Mouse (Mus musculus) G1E (cell line): ENCODE measurements around the gene Wars2. TPM values are rescaled to one million over a fixed set of nuclear protein-coding genes. Genes with fewer than 3 reads are reported as not detected.

Source experiments
- ATAC-seq: 2 replicates; pipeline ENCODE4 v1.8.0; 2016; ENCODE audit warnings: mild to moderate bottlenecking; ENCODE audit not compliant: insufficient number of reproducible peaks, poor library complexity, low FRiP score, severe bottlenecking; ENCODE audit errors: extremely low read depth
- DNase-seq: peaks from one replicate; pipeline ENCODE4 v3.0.0; 2012; ENCODE audit warnings: low spot score
- H3K27me3 ChIP-seq: 2 replicates; pipeline ENCODE4 v1.6.1; 2012; ENCODE audit warnings: mild to moderate bottlenecking, low read length, inconsistent platforms; ENCODE audit not compliant: insufficient read depth
- H3K36me3 ChIP-seq: replicated peaks from 2 replicates; pipeline ENCODE3; 2012; ENCODE audit warnings: mild to moderate bottlenecking, inconsistent platforms
- H3K4me1 ChIP-seq: 2 replicates; pipeline ENCODE4 v1.6.1; 2012; ENCODE audit warnings: low read depth, low read length, inconsistent platforms, mixed read lengths; ENCODE audit not compliant: insufficient read depth
- H3K4me3 ChIP-seq: 2 replicates; pipeline ENCODE4 v1.5.1; 2012; ENCODE audit warnings: low read depth, mild to moderate bottlenecking, inconsistent platforms, low read length, moderate library complexity, mixed read lengths
- H3K9me3 ChIP-seq: replicated peaks from 2 replicates; pipeline ENCODE4 v1.6.1; 2012; ENCODE audit warnings: inconsistent platforms
- CTCF ChIP-seq: IDR thresholded peaks from 2 replicates; pipeline ENCODE4 v1.5.1; 2012; ENCODE audit warnings: low read depth, low read length, inconsistent platforms, mixed read lengths
- GATA1 ChIP-seq: IDR thresholded peaks from 2 replicates; pipeline ENCODE4 v1.6.1; 2012; ENCODE audit warnings: borderline replicate concordance, low read length, inconsistent platforms, mixed read lengths
- GATA2 ChIP-seq: IDR thresholded peaks from 2 replicates; pipeline ENCODE4 v1.6.1; 2012; ENCODE audit warnings: low read depth, low read length, inconsistent platforms, borderline replicate concordance
- POLR2AphosphoS5 ChIP-seq: IDR thresholded peaks from 2 replicates; pipeline ENCODE4 v1.6.1; 2012; ENCODE audit warnings: low read depth, low read length, inconsistent platforms; ENCODE audit not compliant: insufficient replicate concordance
- TAL1 ChIP-seq: conservative IDR thresholded peaks from 2 replicates; pipeline ENCODE4 v1.6.1; 2012; ENCODE audit warnings: low read depth, low read length, inconsistent platforms, mixed read lengths
- polyA plus RNA-seq: library from polyadenylated mRNA; stranded (reverse); fragments of >175 nt; gene quantifications from 2 replicates; pipeline ENCODE4 v1.2.3, GENCODE M21; 2012
- total RNA-seq, 2 experiments: library from RNA; stranded (forward) in 1 of 2; stranded (reverse) in 1 of 2; fragments of 200-1000 nt in 1 of 2; fragments of >200 nt in 1 of 2; fragmentation: Nextera tagmentation in 1 of 2; gene quantifications; 2 replicates each; pipeline ENCODE4 v1.2.3; 2014 to 2017

The Wars2 gene
- total and polyA plus RNA-seq, 3 experiments, result 0.62 to 12.0 (median 7.4) TPM

- DNase-seq (no peak), ATAC-seq (no peak)
- Histone ChIP-seq H3K4me3 (no peak overlapping the region), H3K36me3 (peaks cover 47% of the 10 kb centered on the region), H3K9me3 (no peaks in the 10 kb centered on the region), H3K4me1 (no peaks in the 10 kb centered on the region), H3K27me3 (no peaks in the 10 kb centered on the region)
- TF ChIP-seq GATA2 (no peak), POLR2AphosphoS5 (no peak), CTCF (no peak), TAL1 (no peak), GATA1 (no peak)
These were observed 70.3 kb downstream of the Wars2 start for GRCm38 (mm10) chr3:99211105-99211698.

GRCm38 (mm10) chr3:99227807-99228206 is 86.9 kb downstream of the Wars2 start:
- Histone ChIP-seq H3K27me3 (no peaks in the 10 kb centered on the region), H3K36me3 (no peaks in the 10 kb centered on the region), H3K4me1 (no peaks in the 10 kb centered on the region), H3K9me3 (no peaks in the 10 kb centered on the region), H3K4me3 (no peak overlapping the region)
- no peak for DNase-seq
- TF ChIP-seq TAL1, result no peak
- no peak for TF ChIP-seq GATA1
- TF ChIP-seq POLR2AphosphoS5, result no peak
- no peak for TF ChIP-seq CTCF
- no peak for TF ChIP-seq GATA2
- ATAC-seq, result no peak

GRCm38 (mm10) chr3:99233393-99234318 is 92.8 kb downstream of the Wars2 start:
- H3K36me3 ChIP-seq, result no peaks in the 10 kb centered on the region
- peaks cover 7% of the 10 kb centered on the region for H3K9me3 ChIP-seq
- DNase-seq (no peak), ATAC-seq (no peak)
- no peak overlapping the region for H3K4me3 ChIP-seq
- H3K27me3 ChIP-seq, result peaks cover 2% of the 10 kb centered on the region; the same call in 1 of the 2 replicates
- TF ChIP-seq POLR2AphosphoS5, result no peak
- H3K4me1 ChIP-seq, result no peaks in the 10 kb centered on the region

- H3K36me3 ChIP-seq, result no peaks in the 10 kb centered on the region
- no peak for ATAC-seq
- H3K27me3 ChIP-seq, result peaks cover 2% of the 10 kb centered on the region; the same call in 1 of the 2 replicates
These were observed 93.5 kb downstream of the Wars2 start for GRCm38 (mm10) chr3:99234319-99234869.

GRCm38 (mm10) chr3:99235116-99235803 is 94.4 kb downstream of the Wars2 start:
- TF ChIP-seq TAL1 (no peak), GATA1 (no peak), POLR2AphosphoS5 (no peak), GATA2 (no peak), CTCF (no peak)
- ATAC-seq, result no peak

More at GRCm38 (mm10) chr3:99234319-99234869, 93.5 kb downstream of the Wars2 start:
- no peak for DNase-seq
- Histone ChIP-seq H3K4me3 (no peak overlapping the region), H3K9me3 (peaks cover 7% of the 10 kb centered on the region), H3K4me1 (no peaks in the 10 kb centered on the region)
- TF ChIP-seq POLR2AphosphoS5, result no peak
- TF ChIP-seq GATA2, result no peak
- no peak for TF ChIP-seq TAL1
- no peak for TF ChIP-seq CTCF
- TF ChIP-seq GATA1, result no peak

More at GRCm38 (mm10) chr3:99235116-99235803, 94.4 kb downstream of the Wars2 start:
- Histone ChIP-seq H3K9me3 (peaks cover 8% of the 10 kb centered on the region), H3K4me1 (no peaks in the 10 kb centered on the region), H3K36me3 (no peaks in the 10 kb centered on the region), H3K4me3 (no peak overlapping the region), H3K27me3 (peaks cover 2% of the 10 kb centered on the region; the same call in 1 of the 2 replicates)
- DNase-seq, result no peak
